Mouse (Mus musculus) forebrain, embryonic 15.5 days (tissue): ENCODE results near the gene Gm13276. TPM values are rescaled to one million over a fixed set of nuclear protein-coding genes. Genes with fewer than 3 reads are reported as not detected.
"Not testable (repeated sequence)": the region's sequence is repeated elsewhere in the genome, so short reads cannot be mapped to it uniquely, and the experiment has no call there.

Experiments
- ATAC-seq: fragments of 200-750 bp; cut with Nextera tagmentation; replicated peaks from 2 replicates; pipeline ENCODE4 v1.8.0; 2017; ENCODE audit warnings: mild to moderate bottlenecking, moderate TSS enrichment, moderate library complexity
- H3K27ac ChIP-seq: fragments of 300-500 bp; sonication (generic); replicated peaks from 2 replicates; pipeline ENCODE4 v1.5.1; 2015; ENCODE audit warnings: mild to moderate bottlenecking, inconsistent platforms
- H3K27me3 ChIP-seq: fragments of 300-500 bp; sonication (generic); 2 replicates; pipeline ENCODE4 v1.6.1; 2015; ENCODE audit warnings: inconsistent platforms
- H3K36me3 ChIP-seq: fragments of 300-500 bp; sonication (generic); 2 replicates; pipeline ENCODE4 v1.6.1; 2015; ENCODE audit warnings: mild to moderate bottlenecking, inconsistent platforms
- H3K4me1 ChIP-seq: fragments of 300-500 bp; sonication (generic); 2 replicates; pipeline ENCODE4 v1.6.1; 2015; ENCODE audit warnings: inconsistent platforms
- H3K4me2 ChIP-seq: fragments of 300-500 bp; sonication (generic); replicated peaks from 2 replicates; pipeline ENCODE4 v1.6.1; 2015; ENCODE audit warnings: mild to moderate bottlenecking, inconsistent platforms
- H3K4me3 ChIP-seq: fragments of 300-500 bp; sonication (generic); 2 replicates; pipeline ENCODE4 v1.5.1; 2015; ENCODE audit warnings: mild to moderate bottlenecking, inconsistent platforms
- H3K9ac ChIP-seq: fragments of 300-500 bp; sonication (generic); replicated peaks from 2 replicates; pipeline ENCODE4 v1.6.1; 2015; ENCODE audit warnings: mild to moderate bottlenecking, inconsistent platforms
- H3K9me3 ChIP-seq: fragments of 300-500 bp; sonication (generic); 2 replicates; pipeline ENCODE4 v1.6.1; 2016; ENCODE audit warnings: inconsistent platforms
- WGBS: fragments of 180-500 bp; shearing (Covaris S2); methylation state at CpG from one replicate; pipeline ENCODE4 v1.1.7; 2015; ENCODE audit warnings: mixed read lengths; 5-methylcytosine and 5-hydroxymethylcytosine counted together
- polyA plus RNA-seq: library from polyadenylated mRNA; unstranded; fragments of >200 nt; fragmentation: Nextera tagmentation; extraction: Ambion mirVana; gene quantifications from 2 replicates; pipeline ENCODE4 v1.2.1, GENCODE M21; 2015

Gm13276 gene
- polyA plus RNA-seq, 1 experiment from 2014 or later: not detected

- H3K36me3 ChIP-seq, H3K9ac ChIP-seq, H3K27me3 ChIP-seq, H3K4me2 ChIP-seq, H3K4me1 ChIP-seq, H3K4me3 ChIP-seq, H3K9me3 ChIP-seq, H3K27ac ChIP-seq, ATAC-seq: not testable (repeated sequence)
- 0% methylated on average over 15 of the region's 52 CpGs for WGBS
Observed at GRCm38 (mm10) chr4:88793936-88794675, 8.6 kb downstream of the Gm13276 start, which contains the start of gene Gm13275. TSS of gene Gm13275 (plus strand) at chr4:88794487.

- not testable (repeated sequence) for H3K27me3 ChIP-seq, H3K4me3 ChIP-seq, H3K4me1 ChIP-seq, H3K36me3 ChIP-seq, H3K27ac ChIP-seq, H3K4me2 ChIP-seq, H3K9ac ChIP-seq, H3K9me3 ChIP-seq, ATAC-seq
- no CpG with 5 or more reads among the region's 28 CpGs for WGBS
Observed at GRCm38 (mm10) chr4:88797097-88797496, 11.6 kb downstream of the Gm13276 start, which contains the start of gene Gm13279. TSS of gene Gm13279 (plus strand) at chr4:88797397.

GRCm38 (mm10) chr4:88799365-88799764 is 13.9 kb downstream of the Gm13276 start, which contains the start of gene Gm13285:
TSS of gene Gm13285 (plus strand) at chr4:88799665.
- not testable (repeated sequence) for H3K9ac ChIP-seq, ATAC-seq, H3K9me3 ChIP-seq, H3K36me3 ChIP-seq, H3K4me3 ChIP-seq, H3K27me3 ChIP-seq, H3K4me2 ChIP-seq, H3K4me1 ChIP-seq, H3K27ac ChIP-seq
- 18% methylated on average over 5 of the region's 7 CpGs for WGBS

GRCm38 (mm10) chr4:88802954-88803353 is 17.4 kb downstream of the Gm13276 start, which contains the start of gene Gm13287:
TSS of gene Gm13287 (plus strand) at chr4:88803254.
- H3K27me3 ChIP-seq, H3K9ac ChIP-seq, H3K36me3 ChIP-seq, H3K4me1 ChIP-seq, H3K27ac ChIP-seq, H3K4me3 ChIP-seq, H3K9me3 ChIP-seq, ATAC-seq, H3K4me2 ChIP-seq: not testable (repeated sequence)
- no CpG with 5 or more reads among the region's 29 CpGs for WGBS

GRCm38 (mm10) chr4:88805231-88805630 is 19.7 kb downstream of the Gm13276 start, which contains the start of gene Gm13288:
TSS of gene Gm13288 (plus strand) at chr4:88805531.
- WGBS: no CpG with 5 or more reads among the region's 8 CpGs
- H3K36me3 ChIP-seq, H3K9ac ChIP-seq, H3K27ac ChIP-seq, H3K27me3 ChIP-seq, H3K4me1 ChIP-seq, ATAC-seq, H3K9me3 ChIP-seq: not testable (repeated sequence)
- Histone ChIP-seq H3K4me2 (peak within 1 kb of the TSS; percentile 42), H3K4me3 (peak within 1 kb of the TSS; percentile 30)

- H3K36me3 ChIP-seq, H3K27me3 ChIP-seq, H3K9me3 ChIP-seq, ATAC-seq, H3K4me1 ChIP-seq, H3K9ac ChIP-seq, H3K27ac ChIP-seq: not testable (repeated sequence)
- Histone ChIP-seq H3K4me2 (peak overlapping the region; percentile 42), H3K4me3 (peak overlapping the region; percentile 30)
- 0% methylated on average over 1 of the region's 34 CpGs for WGBS
Observed at GRCm38 (mm10) chr4:88805761-88806160, 20.3 kb downstream of the Gm13276 start.

GRCm38 (mm10) chr4:88815928-88816327 is 30.4 kb downstream of the Gm13276 start, which contains the start of gene Ifna7:
TSS of gene Ifna7 (plus strand) at chr4:88816228.
- Histone ChIP-seq H3K4me1 (no peaks in the 10 kb centered on the region), H3K27ac (no peak within 1 kb of the TSS), H3K9ac (no peak within 1 kb of the TSS), H3K9me3 (no peaks in the 10 kb centered on the region), H3K36me3 (no peaks in the 10 kb centered on the region), H3K27me3 (no peaks in the 10 kb centered on the region), H3K4me2 (no peak within 1 kb of the TSS), H3K4me3 (no peak within 1 kb of the TSS)
- ATAC-seq: no peak
- 75% methylated on average over 3 of the region's 3 CpGs for whole genome bisulfite sequencing

GRCm38 (mm10) chr4:88819659-88820058 is 34.1 kb downstream of the Gm13276 start, which contains the start of gene Ifna11:
TSS of gene Ifna11 (plus strand) at chr4:88819959.
- WGBS: 92% methylated on average over 1 of the region's 1 CpGs

GRCm38 (mm10) chr4:88822995-88823394 is 37.5 kb downstream of the Gm13276 start:
- no peaks in the 10 kb centered on the region for H3K36me3 ChIP-seq
- H3K4me2 ChIP-seq: no peak overlapping the region
- no peaks in the 10 kb centered on the region for H3K4me1 ChIP-seq
- no peak overlapping the region for H3K27ac ChIP-seq
- H3K9me3 ChIP-seq: no peaks in the 10 kb centered on the region
- ATAC-seq: no peak
- 26% methylated on average over 4 of the region's 4 CpGs for WGBS
- H3K27me3 ChIP-seq: no peaks in the 10 kb centered on the region
- no peak overlapping the region for H3K4me3 ChIP-seq
- H3K9ac ChIP-seq: no peak overlapping the region

More at GRCm38 (mm10) chr4:88819659-88820058, 34.1 kb downstream of the Gm13276 start, which contains the start of gene Ifna11:
- ATAC-seq: no peak
- no peaks in the 10 kb centered on the region for H3K27me3 ChIP-seq
- no peaks in the 10 kb centered on the region for H3K36me3 ChIP-seq
- H3K4me1 ChIP-seq: no peaks in the 10 kb centered on the region
- H3K27ac ChIP-seq: no peak within 1 kb of the TSS
- no peak within 1 kb of the TSS for H3K4me3 ChIP-seq
- no peak within 1 kb of the TSS for H3K9ac ChIP-seq
- H3K4me2 ChIP-seq: no peak within 1 kb of the TSS
- no peaks in the 10 kb centered on the region for H3K9me3 ChIP-seq

GRCm38 (mm10) chr4:88827116-88827515 is 41.6 kb downstream of the Gm13276 start, which contains the start of gene Ifna6:
TSS of gene Ifna6 (plus strand) at chr4:88827416.
- not testable (repeated sequence) for H3K4me2 ChIP-seq, H3K9me3 ChIP-seq, H3K4me1 ChIP-seq, H3K36me3 ChIP-seq, H3K27me3 ChIP-seq, H3K9ac ChIP-seq, H3K27ac ChIP-seq, H3K4me3 ChIP-seq, ATAC-seq

- Histone ChIP-seq H3K27ac (no peak overlapping the region), H3K27me3 (no peaks in the 10 kb centered on the region), H3K4me2 (no peak overlapping the region), H3K4me1 (no peaks in the 10 kb centered on the region), H3K4me3 (no peak overlapping the region), H3K36me3 (no peaks in the 10 kb centered on the region), H3K9me3 (no peaks in the 10 kb centered on the region), H3K9ac (no peak overlapping the region)
- ATAC-seq: no peak
- WGBS: 22% methylated on average over 4 of the region's 4 CpGs
Observed at GRCm38 (mm10) chr4:88830523-88830922, 45.0 kb downstream of the Gm13276 start.

GRCm38 (mm10) chr4:88835225-88835624 is 49.7 kb downstream of the Gm13276 start, which contains the start of gene Ifna5:
TSS of gene Ifna5 (plus strand) at chr4:88835525.
- not testable (repeated sequence) for H3K9me3 ChIP-seq, H3K4me1 ChIP-seq, H3K27me3 ChIP-seq, H3K4me2 ChIP-seq, H3K4me3 ChIP-seq, H3K9ac ChIP-seq, ATAC-seq, H3K27ac ChIP-seq, H3K36me3 ChIP-seq
- WGBS: 92% methylated on average over 1 of the region's 1 CpGs
